Mouse (Mus musculus) C2C12 (cell line): ENCODE measurements around the gene Psmb8. TPM values are rescaled to one million over a fixed set of nuclear protein-coding genes. Genes with fewer than 3 reads are reported as not detected.

ENCODE experiments used
- H3K27me3 ChIP-seq: one replicate; pipeline ENCODE4 v1.6.1; 2011; ENCODE audit not compliant: control insufficient read depth, insufficient read depth, insufficient read length
- H3K36me3 ChIP-seq: one replicate; pipeline ENCODE4 v1.6.1; 2011; ENCODE audit not compliant: control insufficient read depth, insufficient read depth
- H3K4me3 ChIP-seq: one replicate; pipeline ENCODE4 v1.5.1; 2011; ENCODE audit warnings: mild to moderate bottlenecking, control low read depth; ENCODE audit not compliant: poor library complexity, insufficient read depth, severe bottlenecking
- H3K79me2 ChIP-seq: one replicate; pipeline ENCODE4 v1.6.1; 2011; ENCODE audit not compliant: control insufficient read depth, insufficient read depth
- H3K79me3 ChIP-seq: one replicate; pipeline ENCODE4 v1.6.1; 2011; ENCODE audit warnings: low read depth, control low read depth
- H3ac ChIP-seq: one replicate; pipeline ENCODE3; 2011; ENCODE audit warnings: low read depth; ENCODE audit not compliant: control insufficient read depth, insufficient read length
- CEBPB ChIP-seq: IDR thresholded peaks from one replicate; pipeline ENCODE4 v1.6.1; 2011; ENCODE audit warnings: low read depth, mild to moderate bottlenecking, control low read depth, moderate library complexity
- CTCF ChIP-seq: IDR thresholded peaks from one replicate; pipeline ENCODE4 v1.5.1; 2011; ENCODE audit not compliant: control insufficient read depth, insufficient read depth, insufficient read length
- FOSL1 ChIP-seq: IDR thresholded peaks from one replicate; pipeline ENCODE4 v1.8.0; 2011; ENCODE audit warnings: mild to moderate bottlenecking, low read length; ENCODE audit not compliant: poor library complexity, insufficient read depth, severe bottlenecking
- MAX ChIP-seq: IDR thresholded peaks from one replicate; pipeline ENCODE4 v1.6.1; 2011; ENCODE audit warnings: mild to moderate bottlenecking, control low read depth
- MYOD1 ChIP-seq: IDR thresholded peaks from one replicate; pipeline ENCODE4 v1.6.1; 2011; ENCODE audit warnings: low read depth; ENCODE audit not compliant: control insufficient read depth, insufficient read length
- MYOG ChIP-seq: IDR thresholded peaks from one replicate; pipeline ENCODE4 v1.6.1; 2011; ENCODE audit not compliant: control insufficient read depth, insufficient read length; ENCODE audit errors: extremely low read depth
- USF1 ChIP-seq: IDR thresholded peaks from one replicate; pipeline ENCODE4 v1.6.1; 2011; ENCODE audit warnings: low read depth, mild to moderate bottlenecking, control low read depth, moderate library complexity
- polyA plus RNA-seq: library from polyadenylated mRNA; unstranded; fragments of >200 nt; fragmentation: generic; extraction: Trizol; gene quantifications from one replicate; pipeline ENCODE4 v1.2.1, GENCODE M21; 2012; ENCODE audit warnings: missing spikeins

The Psmb8 gene
- polyA plus RNA-seq, 1 experiment, result 0.05 TPM

GRCm38 (mm10) chr17:34196491-34196890, 1.0 kb upstream of the Psmb8 start:
- H3K36me3 ChIP-seq, result no peaks in the 10 kb centered on the region
- peaks cover 62% of the 10 kb centered on the region for H3K27me3 ChIP-seq
- TF ChIP-seq CTCF, result no peak
- TF ChIP-seq MYOG, result no peak
- no peak for TF ChIP-seq CEBPB
- no peak for TF ChIP-seq MYOD1
- TF ChIP-seq MAX, result no peak
- TF ChIP-seq FOSL1, result no peak
- TF ChIP-seq USF1, result no peak
- no peaks in the 10 kb centered on the region for H3K79me2 ChIP-seq
- H3K4me3 ChIP-seq, result no peak overlapping the region
- no peak overlapping the region for H3ac ChIP-seq
- H3K79me3 ChIP-seq, result no peaks in the 10 kb centered on the region

GRCm38 (mm10) chr17:34197904-34198520, 491 bp downstream of the Psmb8 start:
- Histone ChIP-seq H3ac (no peak overlapping the region), H3K4me3 (no peak overlapping the region), H3K79me2 (no peaks in the 10 kb centered on the region), H3K36me3 (no peaks in the 10 kb centered on the region), H3K27me3 (peaks cover 51% of the 10 kb centered on the region), H3K79me3 (no peaks in the 10 kb centered on the region)
- TF ChIP-seq CTCF, result no peak
- no peak for TF ChIP-seq MAX
- no peak for TF ChIP-seq MYOG
- TF ChIP-seq FOSL1, result no peak
- no peak for TF ChIP-seq MYOD1
- TF ChIP-seq USF1, result no peak
- TF ChIP-seq CEBPB, result no peak

- Histone ChIP-seq H3K36me3 (no peaks in the 10 kb centered on the region), H3K27me3 (peaks cover 46% of the 10 kb centered on the region), H3K4me3 (no peak overlapping the region), H3ac (no peak overlapping the region), H3K79me2 (no peaks in the 10 kb centered on the region), H3K79me3 (no peaks in the 10 kb centered on the region)
- TF ChIP-seq USF1, result no peak
These were observed 996 bp downstream of the Psmb8 start for GRCm38 (mm10) chr17:34198521-34198912.

GRCm38 (mm10) chr17:34199050-34199619, 1.6 kb downstream of the Psmb8 start:
- Histone ChIP-seq H3ac (no peak overlapping the region), H3K27me3 (peaks cover 41% of the 10 kb centered on the region), H3K4me3 (no peak overlapping the region), H3K79me3 (no peaks in the 10 kb centered on the region), H3K79me2 (no peaks in the 10 kb centered on the region), H3K36me3 (no peaks in the 10 kb centered on the region)
- no peak for TF ChIP-seq USF1
- no peak for TF ChIP-seq MAX
- no peak for TF ChIP-seq MYOD1
- TF ChIP-seq MYOG, result no peak
- no peak for TF ChIP-seq CEBPB
- TF ChIP-seq FOSL1, result no peak
- no peak for TF ChIP-seq CTCF

GRCm38 (mm10) chr17:34200047-34200446, 2.5 kb downstream of the Psmb8 start:
- H3K36me3 ChIP-seq, result no peaks in the 10 kb centered on the region
- no peak overlapping the region for H3ac ChIP-seq
- H3K4me3 ChIP-seq, result no peak overlapping the region
- peaks cover 32% of the 10 kb centered on the region for H3K27me3 ChIP-seq
- TF ChIP-seq MYOG, result no peak
- no peak for TF ChIP-seq MAX
- no peak for TF ChIP-seq CEBPB
- TF ChIP-seq MYOD1, result no peak
- TF ChIP-seq USF1, result no peak
- no peak for TF ChIP-seq CTCF
- H3K79me2 ChIP-seq, result no peaks in the 10 kb centered on the region
- H3K79me3 ChIP-seq, result no peaks in the 10 kb centered on the region

GRCm38 (mm10) chr17:34200772-34201505, 3.4 kb downstream of the Psmb8 start:
- H3K4me3 ChIP-seq, result no peak overlapping the region
- H3K27me3 ChIP-seq, result peaks cover 38% of the 10 kb centered on the region
- H3K79me3 ChIP-seq, result no peaks in the 10 kb centered on the region
- H3ac ChIP-seq, result no peak overlapping the region
- TF ChIP-seq MAX (no peak), FOSL1 (no peak), CEBPB (no peak), MYOD1 (no peak), MYOG (no peak), USF1 (no peak), CTCF (no peak)
- H3K79me2 ChIP-seq, result no peaks in the 10 kb centered on the region
- H3K36me3 ChIP-seq, result no peaks in the 10 kb centered on the region
